ENCODE assay signal across 18 mouse cellular contexts in genomic region chr19:5953201-5953770, GRCm38 (mm10). TPM values are rescaled to one million over a fixed set of nuclear protein-coding genes. Genes with fewer than 3 reads are reported as not detected.
DNase-seq lines count a peak whose midpoint lies in the region; ATAC-seq and TF ChIP-seq lines count a peak whose summit lies in the region.
"Had no signal": no experiment of that assay in that cellular context is flagged by ENCODE, and none has a peak within 500 bp of the region (broad histone marks: within the 10 kb centered on the region; RNA-seq: fewer than 3 reads in every experiment).

No protein-coding gene starts in this region.

- H3K9ac ChIP-seq in heart, embryonic 12.5 days, result no peak overlapping the region
- no peak overlapping the region for H3K9ac ChIP-seq in lung, postnatal 0 days (replicated peaks; ENCODE audit: low read depth)
- H3K9ac ChIP-seq in intestine, embryonic 16.5 days (ENCODE audit: low read depth, low read length), result peak overlapping the region; percentile 48; the same call in 1 of the 2 replicates
- H3K9ac ChIP-seq: midbrain, embryonic 13.5 days; neural tube, embryonic 13.5 days had no signal

- H3K27me3 ChIP-seq in heart, embryonic 12.5 days (replicated peaks), result no peaks in the 10 kb centered on the region
- no peaks in the 10 kb centered on the region for H3K27me3 ChIP-seq in lung, postnatal 0 days (replicated peaks; ENCODE audit: insufficient read depth, low read length)
- no peaks in the 10 kb centered on the region for H3K27me3 ChIP-seq in intestine, embryonic 16.5 days (replicated peaks; ENCODE audit: control insufficient read depth, insufficient read depth, low read length)
- H3K27me3 ChIP-seq: midbrain, embryonic 13.5 days; neural tube, embryonic 13.5 days had no signal

- no peak for TF ChIP-seq EP300 in lung, postnatal 0 days (IDR thresholded peaks at IDR 0.05)

- H3K36me3 ChIP-seq in heart, embryonic 12.5 days, result peaks cover 41% of the 10 kb centered on the region
- 0 out of 2 replicates have a peak, but pooled peaks cover 3% of the 10 kb centered on the region for H3K36me3 ChIP-seq in lung, postnatal 0 days (ENCODE audit: insufficient read depth, low read length)
- H3K36me3 ChIP-seq in intestine, embryonic 16.5 days (ENCODE audit: control insufficient read depth, insufficient read depth, low read length), result 0 out of 2 replicates have a peak, but pooled peaks cover 3% of the 10 kb centered on the region

- peak overlapping the region; percentile 93 for H3K27ac ChIP-seq in heart, embryonic 12.5 days (ENCODE audit: poor library complexity, severe bottlenecking)
- H3K27ac ChIP-seq in lung, postnatal 0 days (ENCODE audit: low read length), result peak overlapping the region; percentile 80
- H3K27ac ChIP-seq in intestine, embryonic 16.5 days (ENCODE audit: low read length), result peak overlapping the region; percentile 81; the same call in 1 of the 2 replicates
- H3K27ac ChIP-seq: midbrain, embryonic 13.5 days had no signal

- DNase-seq in heart, adult 9 months (ENCODE audit: low spot score in 2 of 2), result no peak
- no peak for DNase-seq in lung, postnatal 0 days (ENCODE audit: low spot score)
- no peak for DNase-seq in lung, postnatal 4 days
- no peak for DNase-seq in spleen, adult 12 weeks (ENCODE audit: low spot score)
- DNase-seq in urinary bladder, adult 18-20 months (ENCODE audit: low spot score in 2 of 2), result no peak
- DNase-seq: cerebellum, adult 18-20 months; gastrocnemius, postnatal 25 days; layer of hippocampus, adult 9-11 months; left cerebral cortex, postnatal 4 days; retina, postnatal 1 day; thymus, postnatal 14 days had no signal

- 73% methylated on average over 19 of the region's 19 CpGs for WGBS in heart, embryonic 12.5 days
- WGBS in lung, postnatal 0 days, result 87% methylated on average over 19 of the region's 19 CpGs
- 86% methylated on average over 19 of the region's 19 CpGs for WGBS in intestine, embryonic 16.5 days

- TF ChIP-seq CTCF in lung, postnatal 0 days (IDR thresholded peaks at IDR 0.05), result no peak

- H3K4me2 ChIP-seq in heart, embryonic 12.5 days, result 0 out of 2 replicates have a peak overlapping the region, but pooled peaks have one; percentile 38
- H3K4me2 ChIP-seq in lung, postnatal 0 days (replicated peaks; ENCODE audit: low read depth, low read length), result no peak overlapping the region
- H3K4me2 ChIP-seq in intestine, embryonic 16.5 days (ENCODE audit: low read depth, low read length), result no peak overlapping the region
- H3K4me2 ChIP-seq: midbrain, embryonic 13.5 days; neural tube, embryonic 13.5 days had no signal

- H3K4me1 ChIP-seq in heart, embryonic 12.5 days (replicated peaks), result peaks cover 59% of the 10 kb centered on the region
- H3K4me1 ChIP-seq in lung, postnatal 0 days (ENCODE audit: insufficient read depth, low read depth, low read length), result 0 out of 2 replicates have a peak, but pooled peaks cover 3% of the 10 kb centered on the region
- peaks cover 34% of the 10 kb centered on the region for H3K4me1 ChIP-seq in intestine, embryonic 16.5 days (ENCODE audit: control insufficient read depth, insufficient read depth, low read length)
- H3K4me1 ChIP-seq: midbrain, embryonic 13.5 days; neural tube, embryonic 13.5 days had no signal

- no peak for ATAC-seq in heart, embryonic 12.5 days (ENCODE audit: insufficient number of reproducible peaks, low FRiP score)
- no peak for ATAC-seq in lung, postnatal 0 days
- no peak for ATAC-seq in intestine, embryonic 16.5 days
- ATAC-seq: forebrain, embryonic 14.5 days; midbrain, embryonic 13.5 days had no signal

- no peak overlapping the region for H3K4me3 ChIP-seq in heart, embryonic 12.5 days
- H3K4me3 ChIP-seq in lung, postnatal 0 days (ENCODE audit: low read depth, low read length), result no peak overlapping the region
- no peak overlapping the region for H3K4me3 ChIP-seq in intestine, embryonic 16.5 days (ENCODE audit: low read length)
- H3K4me3 ChIP-seq: midbrain, embryonic 13.5 days; neural tube, embryonic 13.5 days had no signal

- no peaks in the 10 kb centered on the region for H3K9me3 ChIP-seq in heart, embryonic 12.5 days (replicated peaks)
- no peaks in the 10 kb centered on the region for H3K9me3 ChIP-seq in lung, postnatal 0 days (ENCODE audit: low read length)
- H3K9me3 ChIP-seq in intestine, embryonic 16.5 days (ENCODE audit: control insufficient read depth, low read length), result no peaks in the 10 kb centered on the region
- H3K9me3 ChIP-seq: midbrain, embryonic 13.5 days; neural tube, embryonic 13.5 days had no signal

RNA-seq across cellular contexts. Expression of gene Pola2, which starts 10.7 kb away (rescaled TPM):
- 49.3 and 51.1 TPM in 2 replicates for polyA plus RNA-seq in heart, embryonic 12.5 days (2016; fragmentation: Nextera tagmentation; extraction: Ambion mirVana)
- 16.6 and 20.7 TPM in 2 replicates for polyA plus RNA-seq in lung, postnatal 0 days (2015; fragmentation: Nextera tagmentation; extraction: Ambion mirVana)
- polyA plus RNA-seq in intestine, embryonic 16.5 days (2015; fragmentation: Nextera tagmentation; extraction: Ambion mirVana), result 58.4 and 61.7 TPM in 2 replicates

RNA-seq across cellular contexts. Expression of gene Cdc42ep2, which starts 28.7 kb away (rescaled TPM):
- polyA plus RNA-seq in heart, embryonic 12.5 days (2016; fragmentation: Nextera tagmentation; extraction: Ambion mirVana), result 6.5 and 7.3 TPM in 2 replicates
- 21.3 and 23.2 TPM in 2 replicates for polyA plus RNA-seq in lung, postnatal 0 days (2015; fragmentation: Nextera tagmentation; extraction: Ambion mirVana)
- polyA plus RNA-seq in intestine, embryonic 16.5 days (2015; fragmentation: Nextera tagmentation; extraction: Ambion mirVana), result 14.7 and 15.1 TPM in 2 replicates

RNA-seq across cellular contexts. Expression of gene Slc22a20, which starts 32.7 kb away (rescaled TPM):
- not detected in 2 replicates for polyA plus RNA-seq in heart, embryonic 12.5 days (2016; fragmentation: Nextera tagmentation; extraction: Ambion mirVana)
- polyA plus RNA-seq in lung, postnatal 0 days (2015; fragmentation: Nextera tagmentation; extraction: Ambion mirVana), result not detected in 2 replicates
- not detected in 2 replicates for polyA plus RNA-seq in intestine, embryonic 16.5 days (2015; fragmentation: Nextera tagmentation; extraction: Ambion mirVana)
- polyA plus RNA-seq: embryonic facial prominence, embryonic 11.5 days; forebrain, embryonic 14.5 days; lung, embryonic 16.5 days; midbrain, embryonic 13.5 days; neural tube, embryonic 13.5 days had no signal

RNA-seq across cellular contexts. Expression of gene Dpf2, which starts 40.5 kb away (rescaled TPM):
- polyA plus RNA-seq in heart, embryonic 12.5 days (2016; fragmentation: Nextera tagmentation; extraction: Ambion mirVana), result 111 and 118 TPM in 2 replicates
- 77.7 and 78.0 TPM in 2 replicates for polyA plus RNA-seq in lung, postnatal 0 days (2015; fragmentation: Nextera tagmentation; extraction: Ambion mirVana)
- polyA plus RNA-seq in intestine, embryonic 16.5 days (2015; fragmentation: Nextera tagmentation; extraction: Ambion mirVana), result 109 and 119 TPM in 2 replicates

RNA-seq across cellular contexts. Expression of gene Tigd3, which starts 59.3 kb away (rescaled TPM):
- 1.5 and 1.9 TPM in 2 replicates for polyA plus RNA-seq in heart, embryonic 12.5 days (2016; fragmentation: Nextera tagmentation; extraction: Ambion mirVana)
- 1.3 and 1.5 TPM in 2 replicates for polyA plus RNA-seq in lung, postnatal 0 days (2015; fragmentation: Nextera tagmentation; extraction: Ambion mirVana)
- polyA plus RNA-seq in intestine, embryonic 16.5 days (2015; fragmentation: Nextera tagmentation; extraction: Ambion mirVana), result 1.5 and 1.7 TPM in 2 replicates
